ENCODE assay signal across 8 mouse cellular contexts in genomic region chr7:137321961-137322784, GRCm38 (mm10). TPM values are rescaled to one million over a fixed set of nuclear protein-coding genes. Genes with fewer than 3 reads are reported as not detected.
DNase-seq lines count a peak whose midpoint lies in the region; ATAC-seq and TF ChIP-seq lines count a peak whose summit lies in the region.

No protein-coding gene starts in this region.

- no peak for TF ChIP-seq POLR2A in kidney, adult 2 months (IDR thresholded peaks at IDR 0.05; ENCODE audit: low read depth, low read length)

- H3K9ac ChIP-seq in kidney, embryonic 16.5 days (replicated peaks; ENCODE audit: low read length), result peak overlapping the region; percentile 5; the same call in 1 of the 2 replicates
- H3K9ac ChIP-seq in neural tube, embryonic 14.5 days (replicated peaks; ENCODE audit: low read depth, low read length), result peak overlapping the region; percentile 56

- no peak for DNase-seq in kidney, adult 2 months
- peak; percentile 44 for DNase-seq in forebrain, embryonic 10.5 days (ENCODE audit: extremely low spot score, low spot score)
- DNase-seq in limb, embryonic 10.5 days (ENCODE audit: low spot score), result peak; percentile 68
- DNase-seq in right cerebral cortex, postnatal 25 days, result no peak
- no peak for DNase-seq in left cerebral cortex, postnatal 14 days (ENCODE audit: low spot score in 2 of 2)
- DNase-seq in cerebellum, adult 8-10 months, result no peak

- no peak for TF ChIP-seq CTCF in kidney, adult 2 months (conservative IDR thresholded peaks at IDR 0.05; ENCODE audit: insufficient read depth, insufficient read length, low read depth, low read length)

- intact Hi-C loops in left cerebral cortex, postnatal 14 days (cut with DNase I), result loop anchor here (2.0 to 5.0 kb wide), 2 partner anchors 833 to 1485 kb away; no protein-coding TSS in a partner anchor

- H3K9me3 ChIP-seq in kidney, embryonic 16.5 days (ENCODE audit: low read length), result no peaks in the 10 kb centered on the region; the same call in 1 of the 2 replicates
- no peaks in the 10 kb centered on the region for H3K9me3 ChIP-seq in forebrain, embryonic 10.5 days
- H3K9me3 ChIP-seq in limb, embryonic 10.5 days (replicated peaks), result no peaks in the 10 kb centered on the region
- no peaks in the 10 kb centered on the region for H3K9me3 ChIP-seq in neural tube, embryonic 14.5 days (ENCODE audit: control insufficient read depth, low read length)

- H3K4me1 ChIP-seq in kidney, embryonic 16.5 days (ENCODE audit: insufficient read depth, low read length), result peaks cover 30% of the 10 kb centered on the region
- H3K4me1 ChIP-seq in kidney, adult 2 months (ENCODE audit: control insufficient read depth, insufficient read depth, low read length), result no peaks in the 10 kb centered on the region
- H3K4me1 ChIP-seq in forebrain, embryonic 10.5 days, result peaks cover 55% of the 10 kb centered on the region
- H3K4me1 ChIP-seq in limb, embryonic 10.5 days, result peaks cover 59% of the 10 kb centered on the region
- peaks cover 25% of the 10 kb centered on the region for H3K4me1 ChIP-seq in neural tube, embryonic 14.5 days (ENCODE audit: control insufficient read depth, insufficient read depth, low read length)

- under 1% methylated on average over 70 of the region's 72 CpGs for WGBS in kidney, embryonic 16.5 days
- whole genome bisulfite sequencing in kidney, adult 2 months, result 2% methylated on average over 66 of the region's 72 CpGs
- under 1% methylated on average over 68 of the region's 72 CpGs for whole genome bisulfite sequencing in forebrain, embryonic 10.5 days
- under 1% methylated on average over 72 of the region's 72 CpGs for WGBS in limb, embryonic 10.5 days
- under 1% methylated on average over 49 of the region's 72 CpGs for WGBS in neural tube, embryonic 14.5 days

- peak overlapping the region; percentile 41 for H3K4me3 ChIP-seq in kidney, embryonic 16.5 days (ENCODE audit: low read length)
- H3K4me3 ChIP-seq in kidney, adult 2 months (ENCODE audit: insufficient read depth, low read depth, low read length), result no peak overlapping the region
- H3K4me3 ChIP-seq in forebrain, embryonic 10.5 days, result peak overlapping the region; percentile 48
- H3K4me3 ChIP-seq in limb, embryonic 10.5 days, result peak overlapping the region; percentile 57
- H3K4me3 ChIP-seq in neural tube, embryonic 14.5 days (ENCODE audit: low read depth, low read length), result peak overlapping the region; percentile 49

- peak overlapping the region; percentile 56 for H3K4me2 ChIP-seq in kidney, embryonic 16.5 days (replicated peaks; ENCODE audit: low read depth, low read length)
- H3K4me2 ChIP-seq in neural tube, embryonic 14.5 days (ENCODE audit: low read depth, low read length), result peak overlapping the region; percentile 76

- H3K27me3 ChIP-seq in kidney, embryonic 16.5 days (ENCODE audit: insufficient read depth, low read length), result peaks cover 80% of the 10 kb centered on the region
- H3K27me3 ChIP-seq in kidney, adult 2 months (replicated peaks; ENCODE audit: control insufficient read depth, insufficient read depth, low read length), result peaks cover 8% of the 10 kb centered on the region
- peaks cover 96% of the 10 kb centered on the region for H3K27me3 ChIP-seq in forebrain, embryonic 10.5 days (ENCODE audit: poor library complexity, severe bottlenecking)
- H3K27me3 ChIP-seq in limb, embryonic 10.5 days (ENCODE audit: low read depth, poor library complexity, severe bottlenecking), result peaks cover 94% of the 10 kb centered on the region
- H3K27me3 ChIP-seq in neural tube, embryonic 14.5 days (ENCODE audit: control insufficient read depth, insufficient read depth, low read length), result peaks cover 24% of the 10 kb centered on the region

- no peak overlapping the region for H3K27ac ChIP-seq in kidney, embryonic 16.5 days (ENCODE audit: low read length)
- no peak overlapping the region for H3K27ac ChIP-seq in kidney, adult 2 months (ENCODE audit: insufficient read depth, low read depth, low read length)
- 0 out of 2 replicates have a peak overlapping the region, but pooled peaks have one; percentile 8 for H3K27ac ChIP-seq in forebrain, embryonic 10.5 days
- peak overlapping the region; percentile 84 for H3K27ac ChIP-seq in limb, embryonic 10.5 days
- peak overlapping the region; percentile 80 for H3K27ac ChIP-seq in neural tube, embryonic 14.5 days (ENCODE audit: low read depth, low read length)

- ATAC-seq in kidney, embryonic 16.5 days (ENCODE audit: low FRiP score, low TSS enrichment), result no peak
- 0 out of 2 replicates have a peak, but pooled peaks have one; percentile 16 for ATAC-seq in neural tube, embryonic 14.5 days (ENCODE audit: low read depth)

- H3K36me3 ChIP-seq in kidney, embryonic 16.5 days (ENCODE audit: insufficient read depth, low read length), result no peaks in the 10 kb centered on the region
- H3K36me3 ChIP-seq in kidney, adult 2 months (ENCODE audit: control insufficient read depth, insufficient read depth, low read length), result no peaks in the 10 kb centered on the region
- H3K36me3 ChIP-seq in forebrain, embryonic 10.5 days (replicated peaks), result no peaks in the 10 kb centered on the region
- no peaks in the 10 kb centered on the region for H3K36me3 ChIP-seq in limb, embryonic 10.5 days
- H3K36me3 ChIP-seq in neural tube, embryonic 14.5 days (ENCODE audit: control insufficient read depth, insufficient read depth, low read length), result no peaks in the 10 kb centered on the region

RNA-seq across cellular contexts. Expression of gene Ebf3, which starts 7.9 kb away (rescaled TPM):
- 0.45 and 0.75 TPM in 2 replicates for polyA plus RNA-seq in kidney, embryonic 16.5 days (2015; fragmentation: Nextera tagmentation; extraction: Ambion mirVana)
- 0.68 and 1.9 TPM in 2 replicates for polyA plus RNA-seq in kidney, adult 2 months (2012; rRNA removed)
- 1.3 TPM in 2 replicates for polyA plus RNA-seq in forebrain, embryonic 10.5 days (2016; fragmentation: Nextera tagmentation; extraction: Ambion mirVana)
- 3.1 and 6.3 TPM in 2 replicates for polyA plus RNA-seq in limb, embryonic 10.5 days (2016; fragmentation: Nextera tagmentation; extraction: Ambion mirVana)
- 46.9 and 53.5 TPM in 2 replicates for polyA plus RNA-seq in neural tube, embryonic 14.5 days (2014; fragmentation: Nextera tagmentation; extraction: Ambion mirVana)
- under 1 TPM; 0.68 to 0.70 TPM for total RNA-seq in left cerebral cortex, postnatal 14 days (2021)

Comparison
In these comparisons a context has a peak if more than half of its experiments do, and no peak if none do; other contexts are left out.
1. H3K27ac ChIP-seq: peak in forebrain, embryonic 10.5 days (single experiment), limb, embryonic 10.5 days (single experiment) and neural tube, embryonic 14.5 days (single experiment); none in kidney, embryonic 16.5 days (single experiment) and kidney, adult 2 months (single experiment).
2. DNase-seq: peak in forebrain, embryonic 10.5 days (single experiment) and limb, embryonic 10.5 days (single experiment); none in kidney, adult 2 months (single experiment), right cerebral cortex, postnatal 25 days (single experiment), left cerebral cortex, postnatal 14 days (0 of 2) and cerebellum, adult 8-10 months (single experiment).